Mouse (Mus musculus) heart, postnatal 0 days (tissue): Measurements from ENCODE around the gene Prkg1. TPM values are rescaled to one million over a fixed set of nuclear protein-coding genes. Genes with fewer than 3 reads are reported as not detected.

Experiments used
- ATAC-seq: fragments of 200-750 bp; cut with Nextera tagmentation; 2 replicates; pipeline ENCODE4 v1.8.0; 2017; ENCODE audit warnings: low read depth, moderate number of reproducible peaks, moderate library complexity; ENCODE audit not compliant: insufficient read depth
- DNase-seq: peaks from one replicate; pipeline ENCODE4 v3.0.0-alpha.2; 2016; ENCODE audit warnings: low spot score
- H3K27ac ChIP-seq: fragments of 300-500 bp; sonication (generic); 2 replicates; pipeline ENCODE4 v1.5.1; 2014; ENCODE audit warnings: low read depth, mild to moderate bottlenecking
- H3K27me3 ChIP-seq: fragments of 300-500 bp; sonication (generic); 2 replicates; pipeline ENCODE4 v1.6.1; 2014; ENCODE audit warnings: low read length, mixed read lengths; ENCODE audit not compliant: control insufficient read depth, insufficient read depth
- H3K36me3 ChIP-seq: fragments of 300-500 bp; sonication (generic); replicated peaks from 2 replicates; pipeline ENCODE4 v1.6.1; 2014; ENCODE audit warnings: low read length, mixed read lengths; ENCODE audit not compliant: control insufficient read depth, insufficient read depth
- H3K4me1 ChIP-seq: fragments of 300-500 bp; sonication (generic); 2 replicates; pipeline ENCODE4 v1.6.1; 2014; ENCODE audit warnings: antibody characterized with exemption; ENCODE audit not compliant: control insufficient read depth, insufficient read depth
- H3K4me2 ChIP-seq: fragments of 300-500 bp; sonication (generic); 2 replicates; pipeline ENCODE4 v1.6.1; 2014; ENCODE audit warnings: low read depth, mild to moderate bottlenecking, low read length, moderate library complexity
- H3K4me3 ChIP-seq: fragments of 300-500 bp; sonication (generic); 2 replicates; pipeline ENCODE4 v1.5.1; 2014; ENCODE audit warnings: low read depth, low read length
- H3K9ac ChIP-seq: fragments of 300-500 bp; sonication (generic); replicated peaks from 2 replicates; pipeline ENCODE4 v1.6.1; 2014; ENCODE audit warnings: low read depth, low read length, mixed read lengths
- H3K9me3 ChIP-seq: fragments of 300-500 bp; sonication (generic); replicated peaks from 2 replicates; pipeline ENCODE4 v1.6.1; 2016; ENCODE audit warnings: low read length; ENCODE audit not compliant: control insufficient read depth
- CTCF ChIP-seq: IDR thresholded peaks from 2 replicates; pipeline ENCODE4 v1.5.1; 2016; ENCODE audit warnings: antibody characterized with exemption, control low read depth, low read depth
- EP300 ChIP-seq: IDR thresholded peaks from 2 replicates; pipeline ENCODE4 v1.6.1; 2016; ENCODE audit warnings: antibody characterized with exemption, low read depth
- WGBS: fragments of 180-500 bp; shearing (Covaris S2); extraction: QIAGEN DNeasy Blood & Tissue Kit; methylation state at CpG from one replicate; pipeline ENCODE4 v1.1.7; 2014; 5-methylcytosine and 5-hydroxymethylcytosine counted together
- polyA plus RNA-seq: library from polyadenylated mRNA; unstranded; fragments of >200 nt; fragmentation: Nextera tagmentation; extraction: Ambion mirVana; gene quantifications from 2 replicates; pipeline ENCODE4 v1.2.1, GENCODE M21; 2015
- total RNA-seq: library from RNA; depleted of rRNA; stranded (reverse); fragments of >200 nt; gene quantifications from 2 replicates; pipeline ENCODE4 v1.2.3, GENCODE M21; 2014; ENCODE audit warnings: low replicate concordance

The Prkg1 gene
- total and polyA plus RNA-seq, 2 experiments from 2014 or later: 4.5 to 14.6 TPM

GRCm38 (mm10) chr19:31073959-31074716 lies 690.7 kb downstream of the Prkg1 start:
- Histone ChIP-seq H3K9me3 (no peaks in the 10 kb centered on the region), H3K4me1 (no peaks in the 10 kb centered on the region), H3K36me3 (no peaks in the 10 kb centered on the region), H3K27ac (peak overlapping the region; percentile 31; the same call in 1 of the 2 replicates), H3K4me2 (peak overlapping the region; percentile 54), H3K9ac (peak overlapping the region; percentile 9; the same call in 1 of the 2 replicates), H3K4me3 (peak overlapping the region; percentile 25), H3K27me3 (no peaks in the 10 kb centered on the region)
- DNase-seq: peak; percentile 10
- WGBS: 47% methylated on average over 24 of the region's 24 CpGs
- ATAC-seq: peak; percentile 41
- no peak for TF ChIP-seq EP300
- no peak for TF ChIP-seq CTCF

GRCm38 (mm10) chr19:31065206-31065781 lies 699.5 kb downstream of the Prkg1 start:
- H3K4me1 ChIP-seq: no peaks in the 10 kb centered on the region
- no peaks in the 10 kb centered on the region for H3K9me3 ChIP-seq
- peak overlapping the region; percentile 46 for H3K27ac ChIP-seq
- peak; percentile 76 for ATAC-seq
- H3K4me2 ChIP-seq: 0 out of 2 replicates have a peak overlapping the region, but pooled peaks have one; percentile 11
- no peaks in the 10 kb centered on the region for H3K27me3 ChIP-seq
- TF ChIP-seq CTCF (no peak), EP300 (no peak; the same call in 1 of the 2 replicates)
- DNase-seq: peak; percentile 72
- H3K4me3 ChIP-seq: no peak overlapping the region
- H3K36me3 ChIP-seq: no peaks in the 10 kb centered on the region
- no peak overlapping the region for H3K9ac ChIP-seq
- 48% methylated on average over 11 of the region's 11 CpGs for WGBS

- no peak overlapping the region for H3K4me3 ChIP-seq
- ATAC-seq: peak; percentile 66
- no peaks in the 10 kb centered on the region for H3K27me3 ChIP-seq
- H3K9me3 ChIP-seq: no peaks in the 10 kb centered on the region
- no peaks in the 10 kb centered on the region for H3K36me3 ChIP-seq
- no peak for DNase-seq
- H3K4me1 ChIP-seq: no peaks in the 10 kb centered on the region
- H3K9ac ChIP-seq: no peak overlapping the region
- TF ChIP-seq CTCF (no peak), EP300 (no peak)
- 0 out of 2 replicates have a peak overlapping the region, but pooled peaks have one; percentile 11 for H3K4me2 ChIP-seq
- 42% methylated on average over 1 of the region's 1 CpGs for WGBS
- H3K27ac ChIP-seq: peak overlapping the region; percentile 46
Observed at GRCm38 (mm10) chr19:31064740-31065139, 700.1 kb downstream of the Prkg1 start.

GRCm38 (mm10) chr19:31046601-31047000 lies 718.2 kb downstream of the Prkg1 start:
- H3K4me3 ChIP-seq: no peak overlapping the region
- no peaks in the 10 kb centered on the region for H3K36me3 ChIP-seq
- H3K27me3 ChIP-seq: no peaks in the 10 kb centered on the region
- DNase-seq (no peak), ATAC-seq (no peak)
- no peaks in the 10 kb centered on the region for H3K9me3 ChIP-seq
- H3K4me1 ChIP-seq: no peaks in the 10 kb centered on the region
- TF ChIP-seq CTCF (peak; percentile 14; the same call in 1 of the 2 replicates), EP300 (no peak)
- no peak overlapping the region for H3K27ac ChIP-seq
- no peak overlapping the region for H3K9ac ChIP-seq
- 93% methylated on average over 4 of the region's 4 CpGs for WGBS
- H3K4me2 ChIP-seq: no peak overlapping the region

- no peak for DNase-seq
Observed at GRCm38 (mm10) chr19:31040948-31041847, 723.6 kb downstream of the Prkg1 start.

More at GRCm38 (mm10) chr19:31040948-31041847, 723.6 kb downstream of the Prkg1 start:
- no peak overlapping the region for H3K27ac ChIP-seq
- H3K9ac ChIP-seq: no peak overlapping the region
- 84% methylated on average over 2 of the region's 2 CpGs for WGBS
- H3K4me2 ChIP-seq: no peak overlapping the region
- no peaks in the 10 kb centered on the region for H3K36me3 ChIP-seq
- no peak overlapping the region for H3K4me3 ChIP-seq
- no peak for ATAC-seq
- H3K27me3 ChIP-seq: no peaks in the 10 kb centered on the region
- no peaks in the 10 kb centered on the region for H3K4me1 ChIP-seq
- no peaks in the 10 kb centered on the region for H3K9me3 ChIP-seq
- no peak for TF ChIP-seq CTCF
- TF ChIP-seq EP300: no peak
